ENCODE assay signal across 8 mouse cellular contexts in genomic region chr7:55793952-55794603, GRCm38 (mm10). TPM values are rescaled to one million over a fixed set of nuclear protein-coding genes. Genes with fewer than 3 reads are reported as not detected.
A peak's percentile ranks its signal among the peaks of the same experiment; 100 is the strongest.
DNase-seq lines count a peak whose midpoint lies in the region; ATAC-seq lines count a peak whose summit lies in the region.

TSS of gene Tubgcp5 (plus strand) at chr7:55794154.

- H3K9me3 ChIP-seq in lung, embryonic 16.5 days (ENCODE audit: control insufficient read depth, low read length), result no peaks in the 10 kb centered on the region

- H3K27ac ChIP-seq in lung, embryonic 16.5 days (ENCODE audit: low read length), result peak within 1 kb of the TSS; percentile 61

- H3K4me3 ChIP-seq in lung, embryonic 16.5 days (ENCODE audit: low read length), result peak within 1 kb of the TSS; percentile 89

- H3K4me2 ChIP-seq in lung, embryonic 16.5 days (ENCODE audit: low read depth, low read length), result peak within 1 kb of the TSS; percentile 75

- WGBS in lung, embryonic 16.5 days, result under 1% methylated on average over 51 of the region's 51 CpGs

- peaks cover 12% of the 10 kb centered on the region; the same call in 1 of the 2 replicates for H3K4me1 ChIP-seq in lung, embryonic 16.5 days (replicated peaks; ENCODE audit: control insufficient read depth, insufficient read depth, low read length)

- peak; percentile 99 to 100 for ATAC-seq in hematopoietic stem cell, adult 5-6 weeks (replicated peaks in 1 of 2; ENCODE audit: insufficient read depth in 1 of 2, low FRiP score in 2 of 2, low TSS enrichment in 1 of 2, low read depth in 1 of 2, poor library complexity in 2 of 2, severe bottlenecking in 2 of 2)
- ATAC-seq in lung, embryonic 16.5 days (ENCODE audit: low read depth), result peak; percentile 100

- peak within 1 kb of the TSS; percentile 93 for H3K9ac ChIP-seq in lung, embryonic 16.5 days (ENCODE audit: low read length)

- peaks cover 20% of the 10 kb centered on the region for H3K36me3 ChIP-seq in lung, embryonic 16.5 days (ENCODE audit: control insufficient read depth, insufficient read depth, low read length)

- DNase-seq in MEL-GATA-1-ER (ENCODE audit: extremely low read depth, low read depth), result peak; percentile 93
- DNase-seq in cerebellum, adult 8-10 months, result peak; percentile 95
- DNase-seq in forelimb bud, embryonic 11.5 days (ENCODE audit: low read depth, low spot score), result peak; percentile 97
- DNase-seq in layer of hippocampus, adult 9-10 months (ENCODE audit: low spot score), result peak; percentile 90
- DNase-seq in ovary, postnatal 10 days (ENCODE audit: low spot score), result peak; percentile 89
- DNase-seq in thymus, postnatal 10 days (ENCODE audit: low spot score in 2 of 2), result peak; percentile 94 to 96

- no peaks in the 10 kb centered on the region for H3K27me3 ChIP-seq in lung, embryonic 16.5 days (ENCODE audit: control insufficient read depth, insufficient read depth, low read depth, low read length)

RNA-seq across cellular contexts. Expression of gene Tubgcp5, which starts in this region (rescaled TPM):
- 38.2 and 42.5 TPM in 2 replicates for total RNA-seq in hematopoietic stem cell, adult 5-6 weeks (2017)
- 26.8 and 28.5 TPM in 2 replicates for polyA plus RNA-seq in lung, embryonic 16.5 days (2015; fragmentation: Nextera tagmentation; extraction: Ambion mirVana)

Comparison
In these comparisons a context has a peak if more than half of its experiments do, and no peak if none do; other contexts are left out.
1. Peak in every context shown above with its lines: DNase-seq, ATAC-seq, H3K4me3 ChIP-seq and H3K27ac ChIP-seq.